Mouse (Mus musculus) kidney, postnatal 0 days (tissue): ENCODE data around the gene Mycn. TPM values are rescaled to one million over a fixed set of nuclear protein-coding genes. Genes with fewer than 3 reads are reported as not detected.
A peak's percentile ranks its signal among the peaks of the same experiment; 100 is the strongest.

Source experiments
- ATAC-seq: fragments of 200-750 bp; cut with Nextera tagmentation; replicated peaks from 2 replicates; pipeline ENCODE4 v1.8.0; 2017; ENCODE audit warnings: low read depth, moderate number of reproducible peaks, moderate TSS enrichment, moderate library complexity; ENCODE audit not compliant: low FRiP score
- DNase-seq: peaks from one replicate; pipeline ENCODE4 v3.0.0-alpha.2; 2016; ENCODE audit warnings: low spot score
- H3K27ac ChIP-seq: fragments of 300-500 bp; sonication (generic); 2 replicates; pipeline ENCODE4 v1.5.1; 2014; ENCODE audit warnings: mild to moderate bottlenecking
- H3K27me3 ChIP-seq: fragments of 300-500 bp; sonication (generic); 2 replicates; pipeline ENCODE4 v1.6.1; 2014; ENCODE audit warnings: low read length, mixed read lengths; ENCODE audit not compliant: insufficient read depth
- H3K36me3 ChIP-seq: fragments of 300-500 bp; sonication (generic); 2 replicates; pipeline ENCODE4 v1.6.1; 2014; ENCODE audit warnings: low read length, mixed read lengths; ENCODE audit not compliant: insufficient read depth
- H3K4me1 ChIP-seq: fragments of 300-500 bp; sonication (generic); replicated peaks from 2 replicates; pipeline ENCODE4 v1.6.1; 2014; ENCODE audit warnings: antibody characterized with exemption, low read length, mixed read lengths; ENCODE audit not compliant: insufficient read depth
- H3K4me2 ChIP-seq: fragments of 300-500 bp; sonication (generic); 2 replicates; pipeline ENCODE4 v1.6.1; 2014; ENCODE audit warnings: mild to moderate bottlenecking, low read length, moderate library complexity, mixed read lengths
- H3K4me3 ChIP-seq: fragments of 300-500 bp; sonication (generic); replicated peaks from 2 replicates; pipeline ENCODE4 v1.5.1; 2014; ENCODE audit warnings: low read depth, low read length
- H3K9ac ChIP-seq: fragments of 300-500 bp; sonication (generic); 2 replicates; pipeline ENCODE4 v1.6.1; 2014; ENCODE audit warnings: low read depth, low read length
- H3K9me3 ChIP-seq: fragments of 300-500 bp; sonication (generic); replicated peaks from 2 replicates; pipeline ENCODE4 v1.6.1; 2016; ENCODE audit warnings: low read length, inconsistent platforms, mixed read lengths
- CTCF ChIP-seq: IDR thresholded peaks from 2 replicates; pipeline ENCODE4 v1.5.1; 2016; ENCODE audit warnings: antibody characterized with exemption, low read depth, mild to moderate bottlenecking, moderate library complexity
- WGBS: fragments of 180-500 bp; shearing (Covaris S2); extraction: QIAGEN DNeasy Blood & Tissue Kit; methylation state at CpG from one replicate; pipeline ENCODE4 v1.1.7; 2014; 5-methylcytosine and 5-hydroxymethylcytosine counted together
- polyA plus RNA-seq: library from polyadenylated mRNA; unstranded; fragments of >200 nt; fragmentation: Nextera tagmentation; extraction: Ambion mirVana; gene quantifications from 2 replicates; pipeline ENCODE4 v1.2.1, GENCODE M21; 2015

Mycn gene
- polyA plus RNA-seq, 1 experiment from 2014 or later = 86.9 TPM

GRCm38 (mm10) chr12:12904086-12904485 lies 37.6 kb downstream of the Mycn start:
- WGBS = 25% methylated on average over 1 of the region's 1 CpGs
- Histone ChIP-seq H3K4me1 (0 out of 2 replicates have a peak, but pooled peaks cover 5% of the 10 kb centered on the region), H3K4me3 (no peak overlapping the region), H3K9me3 (no peaks in the 10 kb centered on the region), H3K9ac (no peak overlapping the region; the same call in 1 of the 2 replicates), H3K27me3 (no peaks in the 10 kb centered on the region), H3K4me2 (peak overlapping the region; percentile 35; the same call in 1 of the 2 replicates), H3K27ac (peak overlapping the region; percentile 57; the same call in 1 of the 2 replicates), H3K36me3 (no peaks in the 10 kb centered on the region)
- no peak for TF ChIP-seq CTCF
- DNase-seq (peak; percentile 23), ATAC-seq (0 out of 2 replicates have a peak, but pooled peaks have one; percentile 11)

GRCm38 (mm10) chr12:12902403-12902802 lies 39.3 kb downstream of the Mycn start:
- DNase-seq = no peak
- 100% methylated on average over 1 of the region's 1 CpGs for WGBS

GRCm38 (mm10) chr12:12898356-12899126 lies 43.2 kb downstream of the Mycn start:
- H3K9ac ChIP-seq = no peak overlapping the region
- DNase-seq (no peak), ATAC-seq (0 out of 2 replicates have a peak, but pooled peaks have one; percentile 40)
- H3K9me3 ChIP-seq = no peaks in the 10 kb centered on the region
- H3K4me3 ChIP-seq = no peak overlapping the region
- peak overlapping the region; percentile 71 for H3K27ac ChIP-seq
- no peak for TF ChIP-seq CTCF
- WGBS = 35% methylated on average over 2 of the region's 2 CpGs
- no peaks in the 10 kb centered on the region for H3K27me3 ChIP-seq
- no peaks in the 10 kb centered on the region for H3K36me3 ChIP-seq
- H3K4me2 ChIP-seq = no peak overlapping the region
- no peaks in the 10 kb centered on the region for H3K4me1 ChIP-seq

More at GRCm38 (mm10) chr12:12902403-12902802, 39.3 kb downstream of the Mycn start:
- Histone ChIP-seq H3K9me3 (no peaks in the 10 kb centered on the region), H3K4me3 (no peak overlapping the region), H3K4me1 (0 out of 2 replicates have a peak, but pooled peaks cover 5% of the 10 kb centered on the region), H3K27ac (no peak overlapping the region), H3K9ac (no peak overlapping the region), H3K27me3 (no peaks in the 10 kb centered on the region), H3K36me3 (no peaks in the 10 kb centered on the region), H3K4me2 (no peak overlapping the region)
- no peak for ATAC-seq
- no peak for TF ChIP-seq CTCF

DNA sequence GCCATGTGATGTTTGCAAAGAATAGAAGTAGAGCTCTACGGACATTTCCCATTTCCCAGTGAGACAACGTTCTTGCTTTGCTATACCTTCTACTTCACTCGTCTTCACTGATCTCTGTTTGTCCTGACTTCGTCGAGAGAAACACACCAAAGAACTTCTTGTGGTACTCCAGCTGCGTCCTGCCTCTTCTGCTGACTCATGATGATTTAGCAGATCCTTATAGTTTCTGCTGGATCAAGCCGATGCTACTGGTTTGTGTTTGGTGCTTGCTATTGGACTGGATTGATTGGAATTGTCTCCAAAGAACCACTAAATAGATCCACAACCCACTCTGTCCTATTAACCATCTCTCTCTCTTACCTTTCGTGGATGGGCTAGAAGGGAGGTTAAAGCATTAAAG lies 47.7 kb downstream of the Mycn start:
- no peak for TF ChIP-seq CTCF
- Histone ChIP-seq H3K27me3 (no peaks in the 10 kb centered on the region), H3K4me2 (no peak overlapping the region), H3K27ac (no peak overlapping the region), H3K9me3 (no peaks in the 10 kb centered on the region), H3K4me3 (no peak overlapping the region), H3K4me1 (no peaks in the 10 kb centered on the region), H3K9ac (no peak overlapping the region), H3K36me3 (no peaks in the 10 kb centered on the region)
- WGBS = 93% methylated on average over 8 of the region's 8 CpGs
- DNase-seq (no peak), ATAC-seq (no peak)

GRCm38 (mm10) chr12:12886191-12886889 lies 55.4 kb downstream of the Mycn start:
- DNase-seq (no peak), ATAC-seq (no peak)
- no peak overlapping the region for H3K27ac ChIP-seq
- 73% methylated on average over 15 of the region's 15 CpGs for WGBS
- no peak overlapping the region for H3K4me2 ChIP-seq
- no peaks in the 10 kb centered on the region for H3K9me3 ChIP-seq
- no peak overlapping the region for H3K9ac ChIP-seq
- H3K4me1 ChIP-seq = no peaks in the 10 kb centered on the region
- H3K4me3 ChIP-seq = no peak overlapping the region
- TF ChIP-seq CTCF = no peak
- no peaks in the 10 kb centered on the region for H3K27me3 ChIP-seq
- no peaks in the 10 kb centered on the region for H3K36me3 ChIP-seq
